Mouse (Mus musculus) midbrain, postnatal 0 days (tissue): ENCODE data around the gene Klc2. TPM values are rescaled to one million over a fixed set of nuclear protein-coding genes. Genes with fewer than 3 reads are reported as not detected.

Experiments used
- ATAC-seq: fragments of 200-750 bp; cut with Nextera tagmentation; 2 replicates; pipeline ENCODE4 v1.8.0; 2017; ENCODE audit warnings: moderate number of reproducible peaks, mild to moderate bottlenecking, moderate TSS enrichment, moderate library complexity; ENCODE audit not compliant: low FRiP score
- DNase-seq: peaks from one replicate; pipeline ENCODE4 v3.0.0-alpha.2; 2015; ENCODE audit warnings: low spot score
- H3K27ac ChIP-seq: fragments of 300-500 bp; sonication (generic); 2 replicates; pipeline ENCODE4 v1.5.1; 2014; ENCODE audit warnings: low read depth, mild to moderate bottlenecking, low read length, mixed read lengths
- H3K27me3 ChIP-seq: fragments of 300-500 bp; sonication (generic); 2 replicates; pipeline ENCODE4 v1.6.1; 2014; ENCODE audit warnings: low read length, control low read depth, mixed read lengths; ENCODE audit not compliant: insufficient read depth
- H3K36me3 ChIP-seq: fragments of 300-500 bp; sonication (generic); 2 replicates; pipeline ENCODE4 v1.6.1; 2014; ENCODE audit warnings: low read length, control low read depth, mixed read lengths; ENCODE audit not compliant: insufficient read depth
- H3K4me1 ChIP-seq: fragments of 300-500 bp; sonication (generic); 2 replicates; pipeline ENCODE4 v1.6.1; 2014; ENCODE audit warnings: mild to moderate bottlenecking, control low read depth, antibody characterized with exemption, low read length, mixed read lengths; ENCODE audit not compliant: insufficient read depth
- H3K4me2 ChIP-seq: fragments of 300-500 bp; sonication (generic); 2 replicates; pipeline ENCODE4 v1.6.1; 2014; ENCODE audit warnings: low read depth, mild to moderate bottlenecking, low read length, mixed read lengths; ENCODE audit not compliant: poor library complexity, severe bottlenecking
- H3K4me3 ChIP-seq: fragments of 300-500 bp; sonication (generic); 2 replicates; pipeline ENCODE4 v1.5.1; 2014; ENCODE audit warnings: low read depth, mild to moderate bottlenecking, low read length, moderate library complexity
- H3K9ac ChIP-seq: fragments of 300-500 bp; sonication (generic); replicated peaks from 2 replicates; pipeline ENCODE4 v1.6.1; 2014; ENCODE audit warnings: mild to moderate bottlenecking, low read length, moderate library complexity, mixed read lengths; ENCODE audit not compliant: poor library complexity, severe bottlenecking
- H3K9me3 ChIP-seq: fragments of 300-500 bp; sonication (generic); 2 replicates; pipeline ENCODE4 v1.6.1; 2016; ENCODE audit warnings: low read length, control low read depth
- CTCF ChIP-seq: IDR thresholded peaks from 2 replicates; pipeline ENCODE4 v1.5.1; 2016; ENCODE audit warnings: antibody characterized with exemption, mild to moderate bottlenecking
- WGBS: fragments of 180-500 bp; shearing (Covaris S2); extraction: QIAGEN DNeasy Blood & Tissue Kit; methylation state at CpG from one replicate; pipeline ENCODE4 v1.1.7; 2014; 5-methylcytosine and 5-hydroxymethylcytosine counted together
- polyA plus RNA-seq: library from polyadenylated mRNA; unstranded; fragments of >200 nt; fragmentation: Nextera tagmentation; extraction: Ambion mirVana; gene quantifications from 2 replicates; pipeline ENCODE4 v1.2.1, GENCODE M21; 2015
- total RNA-seq: library from RNA; depleted of rRNA; stranded (reverse); fragments of >200 nt; gene quantifications from 2 replicates; pipeline ENCODE4 v1.2.3, GENCODE M21; 2014

Gene Klc2
- total and polyA plus RNA-seq, 2 experiments from 2014 or later, result 67.9 to 201 TPM

DNA sequence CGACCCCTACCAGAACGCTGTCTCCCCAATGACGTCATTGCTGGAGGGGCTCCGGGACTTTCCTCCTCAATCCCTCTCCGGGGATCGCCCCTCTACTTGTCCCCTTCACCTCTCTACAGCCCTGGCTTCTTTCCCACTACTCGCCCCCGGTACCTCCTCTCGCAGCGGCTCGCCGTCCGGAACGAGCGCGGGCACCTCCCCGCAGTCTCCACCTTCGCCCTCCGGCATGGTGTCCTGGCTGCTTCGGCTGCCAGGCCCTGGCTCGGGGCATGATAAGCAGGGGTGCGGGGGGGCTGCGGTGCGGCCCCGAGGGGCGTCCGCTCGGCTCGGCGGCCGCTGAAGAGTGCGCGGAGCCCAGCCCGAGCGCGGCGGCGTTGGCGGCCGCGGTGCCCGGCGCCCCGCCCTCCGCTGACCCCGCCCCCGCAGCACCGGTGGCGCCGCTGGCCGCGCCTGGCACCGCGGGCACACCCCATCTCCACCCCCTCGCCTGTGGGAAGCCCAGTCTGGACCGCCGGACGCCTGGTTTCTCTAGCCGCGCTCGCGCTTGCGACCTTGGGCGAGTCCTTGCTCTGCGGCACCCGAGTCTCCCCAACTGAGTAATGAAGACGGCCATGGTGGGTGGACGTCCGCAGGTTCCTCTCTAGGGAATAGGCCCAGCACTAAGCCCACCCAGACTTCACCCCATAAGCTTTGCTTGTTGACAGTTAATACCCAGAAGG, 33.1 kb downstream of the Klc2 start, which contains the start of gene Tmem151a:
Tmem151a (minus strand) TSS at position 387 of the 719 bp plus-strand sequence.
- no peak for ATAC-seq
- WGBS, result 1% methylated on average over 52 of the region's 69 CpGs
- peak within 1 kb of the TSS; percentile 48; the same call in 1 of the 2 replicates for H3K27ac ChIP-seq
- peak within 1 kb of the TSS; percentile 72 for H3K4me2 ChIP-seq
- peaks cover 10% of the 10 kb centered on the region for H3K4me1 ChIP-seq
- no peak for TF ChIP-seq CTCF
- peaks cover 25% of the 10 kb centered on the region for H3K27me3 ChIP-seq
- H3K9me3 ChIP-seq, result no peaks in the 10 kb centered on the region
- H3K4me3 ChIP-seq, result peak within 1 kb of the TSS; percentile 77
- peak within 1 kb of the TSS; percentile 91 for H3K9ac ChIP-seq
- peaks cover 21% of the 10 kb centered on the region for H3K36me3 ChIP-seq
- no peak for DNase-seq

DNA sequence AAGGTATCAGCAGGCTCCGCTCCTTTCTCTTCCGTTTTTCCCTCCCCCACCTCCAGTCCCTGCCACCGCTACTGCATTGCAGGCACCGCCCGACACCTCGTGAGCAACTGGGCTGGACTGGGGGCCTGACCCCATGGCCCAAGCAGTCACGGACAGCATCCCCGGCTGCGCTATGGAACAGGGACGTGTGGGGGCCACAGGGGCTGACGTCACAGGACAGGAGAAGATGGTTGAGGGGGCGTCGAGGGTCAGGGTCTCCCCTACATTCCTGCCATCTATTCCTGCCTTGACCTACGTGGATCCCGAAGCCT, 33.6 kb downstream of the Klc2 start:
- 1% methylated on average over 15 of the region's 15 CpGs for whole genome bisulfite sequencing
- no peak for TF ChIP-seq CTCF
- H3K36me3 ChIP-seq, result peaks cover 25% of the 10 kb centered on the region
- peak overlapping the region; percentile 91 for H3K9ac ChIP-seq
- H3K4me1 ChIP-seq, result peaks cover 10% of the 10 kb centered on the region
- peak overlapping the region; percentile 48; the same call in 1 of the 2 replicates for H3K27ac ChIP-seq
- DNase-seq (no peak), ATAC-seq (no peak)
- peak overlapping the region; percentile 72 for H3K4me2 ChIP-seq
- H3K9me3 ChIP-seq, result no peaks in the 10 kb centered on the region
- peak overlapping the region; percentile 77 for H3K4me3 ChIP-seq
- H3K27me3 ChIP-seq, result peaks cover 25% of the 10 kb centered on the region

DNA sequence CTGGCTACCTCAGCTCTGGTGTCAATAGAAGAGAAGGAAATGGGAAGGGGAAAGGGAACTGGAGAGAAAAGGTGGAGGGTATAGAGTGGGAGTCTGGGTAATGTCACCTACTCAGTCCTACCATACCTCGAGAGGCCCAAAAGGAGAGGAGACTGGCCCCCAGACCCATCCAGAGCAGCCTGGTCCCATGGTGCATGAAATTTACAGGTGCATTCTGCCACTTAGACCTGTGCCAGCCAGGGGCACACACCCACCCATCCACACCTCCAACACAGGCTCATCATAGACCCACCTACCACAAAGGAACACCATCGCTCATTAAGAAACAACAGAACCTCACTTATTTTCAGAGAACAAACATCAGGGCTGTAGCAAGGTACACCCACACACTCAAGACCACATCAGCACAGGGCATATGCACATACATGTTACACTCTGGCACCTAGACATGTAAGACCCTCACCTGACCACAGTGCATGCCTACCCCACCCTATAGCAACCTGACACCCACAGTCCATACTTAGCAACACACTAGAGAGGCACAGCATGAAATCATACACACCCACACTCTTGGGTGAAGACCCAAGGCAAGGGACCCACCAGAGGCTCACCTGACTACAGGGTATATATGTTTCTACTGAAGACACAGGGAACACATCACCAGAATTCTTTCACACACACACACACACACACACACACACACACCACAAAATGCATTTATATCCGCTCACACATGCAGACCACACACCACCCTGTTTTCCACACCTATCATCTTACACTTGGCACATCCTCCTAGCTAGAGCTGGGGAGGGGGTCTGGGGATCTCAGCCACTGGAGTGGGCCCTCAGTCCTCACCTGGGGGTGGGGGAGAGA, 34.2 kb downstream of the Klc2 start:
- H3K9me3 ChIP-seq, result no peaks in the 10 kb centered on the region
- WGBS, result 57% methylated on average over 3 of the region's 3 CpGs
- H3K4me3 ChIP-seq, result peak overlapping the region; percentile 77
- peak overlapping the region; percentile 72 for H3K4me2 ChIP-seq
- ATAC-seq (no peak), DNase-seq (no peak)
- H3K27ac ChIP-seq, result peak overlapping the region; percentile 48; the same call in 1 of the 2 replicates
- H3K9ac ChIP-seq, result peak overlapping the region; percentile 91
- peaks cover 25% of the 10 kb centered on the region for H3K27me3 ChIP-seq
- no peak for TF ChIP-seq CTCF
- peaks cover 25% of the 10 kb centered on the region for H3K36me3 ChIP-seq
- H3K4me1 ChIP-seq, result peaks cover 7% of the 10 kb centered on the region; the same call in 1 of the 2 replicates

DNA sequence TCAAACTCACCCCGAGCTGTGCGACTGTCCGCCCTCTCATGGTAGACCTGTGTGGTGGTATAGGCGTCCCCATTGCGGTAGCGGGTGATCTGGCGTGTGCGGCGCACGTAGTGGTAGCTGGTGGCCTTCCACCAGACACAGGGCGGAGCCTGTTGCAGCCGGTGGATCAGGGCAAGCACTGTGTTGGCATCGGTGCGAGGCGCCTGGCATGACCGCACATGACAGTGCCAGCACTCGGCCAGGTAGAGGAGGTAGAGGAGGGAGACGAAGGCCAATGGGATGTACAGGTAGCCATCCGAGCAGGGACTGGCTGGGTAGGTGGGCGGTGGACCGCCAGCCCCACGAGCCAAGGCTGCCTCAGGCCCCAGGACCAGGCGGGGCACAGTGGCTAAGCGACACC, 35.8 kb downstream of the Klc2 start:
- DNase-seq (no peak), ATAC-seq (no peak)
- Histone ChIP-seq H3K27ac (no peak overlapping the region), H3K27me3 (peaks cover 25% of the 10 kb centered on the region), H3K9me3 (no peaks in the 10 kb centered on the region), H3K9ac (no peak overlapping the region), H3K4me1 (peaks cover 3% of the 10 kb centered on the region; the same call in 1 of the 2 replicates), H3K4me2 (no peak overlapping the region), H3K4me3 (no peak overlapping the region), H3K36me3 (peaks cover 25% of the 10 kb centered on the region)
- WGBS, result 71% methylated on average over 24 of the region's 24 CpGs
- TF ChIP-seq CTCF, result no peak

DNA sequence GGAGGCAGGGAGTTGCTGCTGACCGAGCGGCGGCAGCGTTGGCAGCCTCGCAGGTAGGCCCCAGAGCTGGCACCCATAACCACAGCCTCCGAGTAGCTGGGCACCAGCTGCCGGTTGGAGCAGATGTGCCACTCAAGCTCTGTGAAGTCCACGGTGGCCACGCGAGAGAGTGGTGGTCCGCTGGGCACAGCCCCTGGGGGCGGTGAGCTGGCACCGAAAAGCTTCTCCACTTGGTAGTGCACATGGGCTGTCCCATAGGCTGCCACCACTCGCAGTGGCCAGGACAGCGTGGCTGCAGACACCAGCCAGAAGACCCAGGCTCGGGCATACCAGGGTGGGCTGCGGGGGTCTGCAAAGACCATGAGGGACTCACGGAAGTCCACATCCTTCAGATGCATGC, 36.4 kb downstream of the Klc2 start:
- TF ChIP-seq CTCF, result no peak
- Histone ChIP-seq H3K4me2 (no peak overlapping the region), H3K4me1 (no peaks in the 10 kb centered on the region), H3K9me3 (no peaks in the 10 kb centered on the region), H3K27me3 (peaks cover 25% of the 10 kb centered on the region), H3K9ac (no peak overlapping the region), H3K36me3 (peaks cover 25% of the 10 kb centered on the region), H3K4me3 (no peak overlapping the region), H3K27ac (no peak overlapping the region)
- WGBS, result 79% methylated on average over 18 of the region's 18 CpGs
- DNase-seq, result no peak
- no peak for ATAC-seq

DNA sequence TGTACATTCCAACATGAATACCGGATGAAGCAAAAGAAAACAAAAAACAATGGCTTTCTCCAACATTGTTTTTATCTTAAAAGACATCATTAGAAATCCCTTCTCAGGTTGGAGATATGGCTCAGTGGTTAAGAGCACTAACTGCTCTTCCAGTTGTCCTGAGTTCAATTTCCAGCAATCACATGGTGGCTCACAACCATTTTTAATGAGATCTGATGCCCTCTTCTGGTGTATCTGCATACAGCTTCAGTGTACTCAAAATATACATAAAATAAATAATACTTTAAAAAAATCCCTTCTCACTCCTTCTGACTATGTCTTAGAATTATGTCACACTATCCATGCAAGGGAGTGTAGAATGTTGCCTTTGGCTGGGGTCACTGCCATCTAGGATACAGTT, 39.1 kb downstream of the Klc2 start:
- Histone ChIP-seq H3K4me1 (no peaks in the 10 kb centered on the region), H3K9ac (no peak overlapping the region), H3K4me3 (no peak overlapping the region), H3K27ac (no peak overlapping the region), H3K9me3 (no peaks in the 10 kb centered on the region), H3K36me3 (peaks cover 25% of the 10 kb centered on the region), H3K4me2 (no peak overlapping the region), H3K27me3 (peaks cover 26% of the 10 kb centered on the region)
- no peak for ATAC-seq
- peak; percentile 21; the same call in 1 of the 2 replicates for TF ChIP-seq CTCF
- 94% methylated on average over 1 of the region's 1 CpGs for WGBS
- DNase-seq, result no peak
